ENCODE assay signal across 8 mouse cellular contexts in the genomic region with DNA sequence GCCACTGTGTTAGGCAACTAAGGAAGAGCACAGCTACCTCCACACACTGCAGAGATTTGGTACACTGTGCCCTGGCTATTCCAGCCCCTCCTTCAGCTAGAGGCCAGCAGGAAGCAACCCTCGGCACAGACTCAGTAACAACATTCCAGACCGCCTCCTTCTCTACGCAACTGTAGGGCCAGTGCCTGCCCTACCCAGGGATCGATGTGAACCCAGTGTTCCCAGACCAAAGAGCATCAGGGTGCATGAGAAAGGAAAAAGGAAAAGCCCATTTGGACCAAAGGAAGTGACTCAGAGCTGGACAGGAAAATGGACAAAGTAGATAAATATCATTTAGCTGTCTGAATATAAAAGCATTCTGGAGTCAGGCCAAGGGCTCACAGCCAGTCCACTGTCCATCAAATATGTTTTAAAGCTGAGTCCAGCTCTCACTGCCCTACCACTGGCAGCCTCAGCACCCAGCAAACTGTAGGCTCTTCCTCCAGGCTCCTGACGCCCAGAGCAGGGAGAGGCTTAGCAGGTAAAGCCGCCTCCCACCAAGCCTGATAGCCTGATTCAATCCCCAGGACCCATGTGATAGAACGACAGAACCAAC. TPM values are rescaled to one million over a fixed set of nuclear protein-coding genes. Genes with fewer than 3 reads are reported as not detected.
DNase-seq lines count a peak whose midpoint lies in the region; ATAC-seq and TF ChIP-seq lines count a peak whose summit lies in the region.

No protein-coding gene starts in this region.

- H3K4me3 ChIP-seq in forebrain, postnatal 0 days (ENCODE audit: low read depth, low read length), result no peak overlapping the region
- H3K4me3 ChIP-seq in forebrain, embryonic 12.5 days (replicated peaks), result no peak overlapping the region
- H3K4me3 ChIP-seq in intestine, embryonic 15.5 days (replicated peaks), result no peak overlapping the region
- no peak overlapping the region for H3K4me3 ChIP-seq in liver, embryonic 15.5 days (replicated peaks)
- no peak overlapping the region for H3K4me3 ChIP-seq in stomach, postnatal 0 days (ENCODE audit: low read depth, low read length)

- DNase-seq in forebrain, postnatal 0 days, result no peak
- peak; percentile 36 to 41 for DNase-seq in gastrocnemius, adult 8-10 months (ENCODE audit: low spot score in 2 of 2)
- DNase-seq in stomach, postnatal 0 days (ENCODE audit: low spot score), result peak; percentile 53
- no peak for DNase-seq in thymus, postnatal 0 days (ENCODE audit: low spot score)

- no peak for TF ChIP-seq CTCF in forebrain, postnatal 0 days (IDR thresholded peaks at IDR 0.05; ENCODE audit: low read depth)
- no peak for TF ChIP-seq CTCF in stomach, postnatal 0 days (IDR thresholded peaks at IDR 0.05; ENCODE audit: low read depth)

- TF ChIP-seq EP300 in stomach, postnatal 0 days (optimal IDR thresholded peaks at IDR 0.05), result no peak

- no peaks in the 10 kb centered on the region for H3K9me3 ChIP-seq in forebrain, postnatal 0 days (ENCODE audit: low read length)
- H3K9me3 ChIP-seq in forebrain, embryonic 12.5 days, result no peaks in the 10 kb centered on the region
- no peaks in the 10 kb centered on the region for H3K9me3 ChIP-seq in intestine, embryonic 15.5 days
- no peaks in the 10 kb centered on the region for H3K9me3 ChIP-seq in liver, embryonic 15.5 days (replicated peaks)
- no peaks in the 10 kb centered on the region for H3K9me3 ChIP-seq in stomach, postnatal 0 days (ENCODE audit: control insufficient read depth, low read length)

- peaks cover 12% of the 10 kb centered on the region; the same call in 1 of the 2 replicates for H3K4me1 ChIP-seq in forebrain, postnatal 0 days (ENCODE audit: insufficient read depth)
- H3K4me1 ChIP-seq in forebrain, embryonic 12.5 days, result peaks cover 17% of the 10 kb centered on the region; the same call in 1 of the 2 replicates
- peaks cover 27% of the 10 kb centered on the region for H3K4me1 ChIP-seq in intestine, embryonic 15.5 days (replicated peaks)
- H3K4me1 ChIP-seq in liver, embryonic 15.5 days (replicated peaks), result 0 out of 2 replicates have a peak, but pooled peaks cover 7% of the 10 kb centered on the region
- H3K4me1 ChIP-seq in stomach, postnatal 0 days (replicated peaks; ENCODE audit: control insufficient read depth, insufficient read depth), result peaks cover 14% of the 10 kb centered on the region

- H3K27me3 ChIP-seq in forebrain, postnatal 0 days (ENCODE audit: insufficient read depth, low read length), result no peaks in the 10 kb centered on the region
- no peaks in the 10 kb centered on the region for H3K27me3 ChIP-seq in forebrain, embryonic 12.5 days
- H3K27me3 ChIP-seq in intestine, embryonic 15.5 days (replicated peaks), result no peaks in the 10 kb centered on the region
- no peaks in the 10 kb centered on the region for H3K27me3 ChIP-seq in liver, embryonic 15.5 days
- no peaks in the 10 kb centered on the region for H3K27me3 ChIP-seq in stomach, postnatal 0 days (ENCODE audit: control insufficient read depth, insufficient read depth, low read length)

- no peak overlapping the region for H3K27ac ChIP-seq in forebrain, postnatal 0 days (ENCODE audit: low read depth, low read length)
- H3K27ac ChIP-seq in forebrain, embryonic 12.5 days, result no peak overlapping the region
- peak overlapping the region; percentile 30 for H3K27ac ChIP-seq in intestine, embryonic 15.5 days
- H3K27ac ChIP-seq in liver, embryonic 15.5 days (replicated peaks), result peak overlapping the region; percentile 25
- H3K27ac ChIP-seq in stomach, postnatal 0 days (replicated peaks), result peak overlapping the region; percentile 78

- ATAC-seq in forebrain, postnatal 0 days, result peak; percentile 47; the same call in 1 of the 2 replicates
- no peak for ATAC-seq in forebrain, embryonic 12.5 days (ENCODE audit: low FRiP score)
- peak; percentile 74 for ATAC-seq in intestine, embryonic 15.5 days
- peak; percentile 74 for ATAC-seq in liver, embryonic 15.5 days (ENCODE audit: insufficient read depth)
- peak; percentile 87 for ATAC-seq in stomach, postnatal 0 days (ENCODE audit: low FRiP score, low TSS enrichment)
- ATAC-seq in erythroblast, adult 5-6 weeks (replicated peaks; ENCODE audit: low FRiP score, poor library complexity, severe bottlenecking), result no peak

- H3K9ac ChIP-seq in forebrain, postnatal 0 days, result no peak overlapping the region
- H3K9ac ChIP-seq in forebrain, embryonic 12.5 days, result no peak overlapping the region
- no peak overlapping the region for H3K9ac ChIP-seq in intestine, embryonic 15.5 days
- no peak overlapping the region for H3K9ac ChIP-seq in liver, embryonic 15.5 days
- H3K9ac ChIP-seq in stomach, postnatal 0 days (ENCODE audit: low read length), result no peak overlapping the region

- no peak overlapping the region for H3K4me2 ChIP-seq in forebrain, postnatal 0 days (ENCODE audit: low read depth)
- no peak overlapping the region for H3K4me2 ChIP-seq in forebrain, embryonic 12.5 days
- no peak overlapping the region for H3K4me2 ChIP-seq in intestine, embryonic 15.5 days (replicated peaks)
- no peak overlapping the region for H3K4me2 ChIP-seq in liver, embryonic 15.5 days
- H3K4me2 ChIP-seq in stomach, postnatal 0 days (replicated peaks; ENCODE audit: low read depth), result 0 out of 2 replicates have a peak overlapping the region, but pooled peaks have one; percentile 5

- 62% methylated on average over 7 of the region's 7 CpGs for WGBS in forebrain, postnatal 0 days
- WGBS in forebrain, embryonic 12.5 days, result 79% methylated on average over 7 of the region's 7 CpGs
- 42% methylated on average over 7 of the region's 7 CpGs for WGBS in intestine, embryonic 15.5 days
- WGBS in liver, embryonic 15.5 days (ENCODE audit: insufficient replicate concordance), result 31% methylated on average over 7 of the region's 7 CpGs
- WGBS in stomach, postnatal 0 days, result 27% methylated on average over 7 of the region's 7 CpGs

- H3K36me3 ChIP-seq in forebrain, postnatal 0 days (ENCODE audit: insufficient read depth), result peaks cover 26% of the 10 kb centered on the region
- H3K36me3 ChIP-seq in forebrain, embryonic 12.5 days (replicated peaks), result peaks cover 33% of the 10 kb centered on the region
- H3K36me3 ChIP-seq in intestine, embryonic 15.5 days, result 0 out of 2 replicates have a peak, but pooled peaks cover 5% of the 10 kb centered on the region
- H3K36me3 ChIP-seq in liver, embryonic 15.5 days (replicated peaks), result no peaks in the 10 kb centered on the region
- H3K36me3 ChIP-seq in stomach, postnatal 0 days (ENCODE audit: control insufficient read depth, insufficient read depth, low read length), result no peaks in the 10 kb centered on the region

RNA-seq across cellular contexts. Expression of gene Map1lc3b, which starts 29.3 kb away (rescaled TPM):
- total RNA-seq in forebrain, postnatal 0 days (2014; rRNA removed), result 262 and 284 TPM in 2 replicates
- polyA plus RNA-seq in forebrain, postnatal 0 days (2015; fragmentation: Nextera tagmentation; extraction: Ambion mirVana), result 386 and 390 TPM in 2 replicates
- 248 and 250 TPM in 2 replicates for polyA plus RNA-seq in forebrain, embryonic 12.5 days (2016; fragmentation: Nextera tagmentation; extraction: Ambion mirVana)
- total RNA-seq in gastrocnemius, adult 8-10 months (2022), result 100 to 1,000 TPM; 163 to 207 (median 201) TPM
- polyA plus RNA-seq in intestine, embryonic 15.5 days (2015; fragmentation: Nextera tagmentation; extraction: Ambion mirVana), result 177 and 190 TPM in 2 replicates
- 136 and 139 TPM in 2 replicates for polyA plus RNA-seq in liver, embryonic 15.5 days (2015; fragmentation: Nextera tagmentation; extraction: Ambion mirVana)
- polyA plus RNA-seq in stomach, postnatal 0 days (2015; fragmentation: Nextera tagmentation; extraction: Ambion mirVana), result 262 and 274 TPM in 2 replicates
- 325 and 329 TPM in 2 replicates for polyA plus RNA-seq in thymus, postnatal 0 days (2015; fragmentation: Nextera tagmentation; extraction: Ambion mirVana)
- total RNA-seq in erythroblast, adult 5-6 weeks (2015; ENCODE audit: low replicate concordance), result 194 and 223 TPM in 2 replicates
- total RNA-seq in erythroblast, adult 5-6 weeks (2017; ENCODE audit: low replicate concordance), result 274 and 282 TPM in 2 replicates

RNA-seq across cellular contexts. Expression of gene Zcchc14, which starts 33.2 kb away (rescaled TPM):
- total RNA-seq in forebrain, postnatal 0 days (2014; rRNA removed), result 69.0 and 85.8 TPM in 2 replicates
- 13.9 and 17.4 TPM in 2 replicates for polyA plus RNA-seq in forebrain, postnatal 0 days (2015; fragmentation: Nextera tagmentation; extraction: Ambion mirVana)
- 28.3 and 30.5 TPM in 2 replicates for polyA plus RNA-seq in forebrain, embryonic 12.5 days (2016; fragmentation: Nextera tagmentation; extraction: Ambion mirVana)
- 10 to 100 TPM; 14.2 to 19.2 (median 15.7) TPM for total RNA-seq in gastrocnemius, adult 8-10 months (2022)
- polyA plus RNA-seq in intestine, embryonic 15.5 days (2015; fragmentation: Nextera tagmentation; extraction: Ambion mirVana), result 10.7 and 11.2 TPM in 2 replicates
- 0.89 and 1.6 TPM in 2 replicates for polyA plus RNA-seq in liver, embryonic 15.5 days (2015; fragmentation: Nextera tagmentation; extraction: Ambion mirVana)
- 4.5 and 5.1 TPM in 2 replicates for polyA plus RNA-seq in stomach, postnatal 0 days (2015; fragmentation: Nextera tagmentation; extraction: Ambion mirVana)
- 1.5 and 1.8 TPM in 2 replicates for polyA plus RNA-seq in thymus, postnatal 0 days (2015; fragmentation: Nextera tagmentation; extraction: Ambion mirVana)
- total RNA-seq in erythroblast, adult 5-6 weeks (2015; ENCODE audit: low replicate concordance), result not detected in 2 replicates
- total RNA-seq in erythroblast, adult 5-6 weeks (2017; ENCODE audit: low replicate concordance), result 0.14 TPM in 1 of 2 replicates, not detected in the other

RNA-seq across cellular contexts. Expression of gene Fbxo31, which starts 40.9 kb away (rescaled TPM):
- 52.1 and 58.3 TPM in 2 replicates for total RNA-seq in forebrain, postnatal 0 days (2014; rRNA removed)
- 31.5 and 38.2 TPM in 2 replicates for polyA plus RNA-seq in forebrain, postnatal 0 days (2015; fragmentation: Nextera tagmentation; extraction: Ambion mirVana)
- polyA plus RNA-seq in forebrain, embryonic 12.5 days (2016; fragmentation: Nextera tagmentation; extraction: Ambion mirVana), result 18.6 and 19.3 TPM in 2 replicates
- 100 to 1,000 TPM; 141 to 254 (median 161) TPM for total RNA-seq in gastrocnemius, adult 8-10 months (2022)
- 13.2 and 14.0 TPM in 2 replicates for polyA plus RNA-seq in intestine, embryonic 15.5 days (2015; fragmentation: Nextera tagmentation; extraction: Ambion mirVana)
- polyA plus RNA-seq in liver, embryonic 15.5 days (2015; fragmentation: Nextera tagmentation; extraction: Ambion mirVana), result 8.5 and 9.1 TPM in 2 replicates
- 10.0 and 10.9 TPM in 2 replicates for polyA plus RNA-seq in stomach, postnatal 0 days (2015; fragmentation: Nextera tagmentation; extraction: Ambion mirVana)
- polyA plus RNA-seq in thymus, postnatal 0 days (2015; fragmentation: Nextera tagmentation; extraction: Ambion mirVana), result 14.3 and 18.3 TPM in 2 replicates
- 1.0 and 7.7 TPM in 2 replicates for total RNA-seq in erythroblast, adult 5-6 weeks (2015; ENCODE audit: low replicate concordance)
- 2.5 and 4.3 TPM in 2 replicates for total RNA-seq in erythroblast, adult 5-6 weeks (2017; ENCODE audit: low replicate concordance)

Comparison
In these comparisons a context has a peak if more than half of its experiments do, and no peak if none do; other contexts are left out.
1. ATAC-seq: peak in forebrain, postnatal 0 days (single experiment), intestine, embryonic 15.5 days (single experiment), liver, embryonic 15.5 days (single experiment) and stomach, postnatal 0 days (single experiment); none in forebrain, embryonic 12.5 days (single experiment) and erythroblast, adult 5-6 weeks (single experiment).
2. DNase-seq: peak in gastrocnemius, adult 8-10 months (2 of 2) and stomach, postnatal 0 days (single experiment); none in forebrain, postnatal 0 days (single experiment) and thymus, postnatal 0 days (single experiment).
3. H3K27ac ChIP-seq: peak in intestine, embryonic 15.5 days (single experiment), liver, embryonic 15.5 days (single experiment) and stomach, postnatal 0 days (single experiment); none in forebrain, postnatal 0 days (single experiment) and forebrain, embryonic 12.5 days (single experiment).